Mouse (Mus musculus) cerebellum, adult 2 months (tissue): ENCODE data around the gene Gucy1b1. TPM values are rescaled to one million over a fixed set of nuclear protein-coding genes. Genes with fewer than 3 reads are reported as not detected.

ENCODE experiments used
- DNase-seq, 2 experiments: peaks; one replicate each; pipeline ENCODE4 v3.0.0; 2021
- H3K27ac ChIP-seq: fragments of 200-500 bp; 2 replicates; pipeline ENCODE4 v1.5.1; 2012; ENCODE audit warnings: low read length, control low read depth, inconsistent platforms; ENCODE audit not compliant: insufficient read depth
- H3K27me3 ChIP-seq: fragments of 200-500 bp; 2 replicates; pipeline ENCODE4 v1.6.1; 2012; ENCODE audit warnings: inconsistent platforms, mild to moderate bottlenecking, low read length, moderate library complexity; ENCODE audit not compliant: control insufficient read depth, insufficient read depth
- H3K4me1 ChIP-seq: fragments of 200-500 bp; 2 replicates; pipeline ENCODE4 v1.6.1; 2011; ENCODE audit warnings: low read length; ENCODE audit not compliant: control insufficient read depth, insufficient read depth
- H3K4me3 ChIP-seq: fragments of 200-500 bp; replicated peaks from 2 replicates; pipeline ENCODE3; 2011; ENCODE audit warnings: mild to moderate bottlenecking, low read depth, low read length, control low read depth; ENCODE audit not compliant: insufficient read depth
- CTCF ChIP-seq: fragments of 200-500 bp; IDR thresholded peaks from 2 replicates; pipeline ENCODE4 v1.5.1; 2011; ENCODE audit warnings: low read depth, mild to moderate bottlenecking, control low read depth, low read length, moderate library complexity, borderline replicate concordance; ENCODE audit not compliant: insufficient read depth
- POLR2A ChIP-seq: fragments of 200-500 bp; IDR thresholded peaks from 2 replicates; pipeline ENCODE4 v1.6.1; 2011; ENCODE audit warnings: low read length, control low read depth, borderline replicate concordance; ENCODE audit not compliant: insufficient read depth
- WGBS: fragments of 180-500 bp; shearing (Covaris S2); methylation state at CpG from one replicate; pipeline ENCODE4 v1.1.7; 2018; 5-methylcytosine and 5-hydroxymethylcytosine counted together
- polyA plus RNA-seq: library from polyadenylated mRNA; depleted of rRNA; stranded (reverse); fragments of >200 nt; gene quantifications from 2 replicates; pipeline ENCODE4 v1.2.3, GENCODE M21; 2012; rRNA removed

Gene Gucy1b1
- 51.7 and 58.1 TPM in 2 replicates for polyA plus RNA-seq

DNA sequence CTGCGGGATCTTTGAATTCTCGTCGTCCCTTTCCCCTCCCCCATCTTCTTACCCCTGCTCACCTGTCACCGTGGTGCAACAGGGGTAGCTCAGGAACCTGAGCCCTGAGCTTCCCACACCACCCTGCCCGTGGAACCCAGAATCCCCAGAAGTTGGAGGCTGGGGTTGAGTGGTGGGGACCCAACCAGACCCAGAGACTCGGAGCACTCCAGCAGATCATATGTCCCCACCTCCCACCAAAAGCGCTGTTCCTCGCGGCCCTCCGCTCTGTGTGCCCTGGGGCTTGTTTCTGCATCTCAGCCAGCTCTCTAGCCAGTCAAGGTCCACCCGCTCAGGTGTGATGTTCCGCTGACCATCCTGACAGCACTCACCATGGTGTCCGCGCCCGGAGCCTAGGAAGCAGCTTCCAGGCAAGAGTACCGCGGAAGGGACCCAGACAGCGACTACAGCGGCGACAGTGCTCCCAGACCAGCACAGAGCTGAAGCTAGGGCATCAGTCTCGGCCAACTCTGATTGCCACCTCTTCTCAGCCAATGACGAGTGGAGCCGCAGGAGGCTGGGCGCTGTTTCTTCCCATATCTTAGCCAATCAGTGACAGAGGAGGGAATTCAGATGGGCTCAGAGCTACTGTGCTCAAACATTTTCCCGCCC is at the start of gene Gucy1b1:
Gene Gucy1b1, minus strand, starts transcription at position 489 of the 651 bp plus-strand sequence.
- TF ChIP-seq CTCF (no peak), POLR2A (peak; percentile 82)
- H3K27ac ChIP-seq = peak within 1 kb of the TSS; percentile 20
- no peaks in the 10 kb centered on the region for H3K4me1 ChIP-seq
- DNase-seq = peak; percentile 88 to 93
- H3K4me3 ChIP-seq = peak within 1 kb of the TSS; percentile 66
- WGBS = under 1% methylated on average over 25 of the region's 25 CpGs
- no peaks in the 10 kb centered on the region for H3K27me3 ChIP-seq

DNA sequence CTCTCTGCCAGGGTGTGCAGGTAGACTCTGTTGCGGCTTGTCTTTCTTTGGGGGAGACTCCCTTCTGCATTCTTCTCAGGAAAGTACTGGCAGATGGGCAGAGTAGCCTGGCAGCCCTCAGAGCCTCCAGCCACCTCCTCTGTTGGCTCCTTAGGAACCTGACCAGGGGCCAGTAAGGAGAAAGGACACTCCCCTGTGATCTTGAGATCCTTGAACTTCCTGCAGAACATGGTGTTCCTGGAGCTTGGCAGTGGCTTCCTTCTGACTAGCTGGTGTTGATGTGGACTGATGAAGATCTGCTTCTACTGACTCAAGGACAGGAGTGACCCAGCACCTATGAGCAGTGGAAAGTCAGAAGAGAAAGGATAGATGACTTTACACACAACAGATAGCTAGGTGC is 44.4 kb upstream of the Gucy1b1 start:
- no peak for TF ChIP-seq CTCF
- no peak for TF ChIP-seq POLR2A
- Histone ChIP-seq H3K4me1 (no peaks in the 10 kb centered on the region), H3K4me3 (no peak overlapping the region), H3K27me3 (no peaks in the 10 kb centered on the region), H3K27ac (no peak overlapping the region)
- 92% methylated on average over 1 of the region's 1 CpGs for WGBS
- peak in 1 of 2 experiments; percentile 3 for DNase-seq

DNA sequence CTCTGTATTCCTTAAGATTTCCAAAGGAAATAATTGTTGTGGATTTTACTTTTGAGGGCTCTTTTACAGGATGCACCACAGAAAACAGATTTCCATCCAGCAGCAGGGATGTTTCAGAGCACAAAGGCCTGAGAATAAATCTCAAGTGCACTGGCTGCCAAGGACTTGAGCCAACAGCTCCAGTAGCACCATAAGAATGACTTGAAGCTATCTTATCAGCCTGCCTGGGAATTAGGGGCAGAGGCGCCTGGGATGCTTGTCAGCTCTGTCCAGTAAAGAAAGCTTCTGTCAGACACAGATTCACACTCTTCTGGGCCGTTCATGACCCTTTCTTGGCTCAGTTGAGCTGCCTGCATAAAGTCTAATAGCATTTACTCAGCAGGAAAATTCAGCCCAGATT is 38.0 kb upstream of the Gucy1b1 start:
- TF ChIP-seq CTCF = no peak
- Histone ChIP-seq H3K27ac (no peak overlapping the region), H3K4me1 (no peaks in the 10 kb centered on the region), H3K4me3 (no peak overlapping the region), H3K27me3 (no peaks in the 10 kb centered on the region)
- DNase-seq = no peak
- WGBS = 42% methylated on average over 2 of the region's 2 CpGs

DNA sequence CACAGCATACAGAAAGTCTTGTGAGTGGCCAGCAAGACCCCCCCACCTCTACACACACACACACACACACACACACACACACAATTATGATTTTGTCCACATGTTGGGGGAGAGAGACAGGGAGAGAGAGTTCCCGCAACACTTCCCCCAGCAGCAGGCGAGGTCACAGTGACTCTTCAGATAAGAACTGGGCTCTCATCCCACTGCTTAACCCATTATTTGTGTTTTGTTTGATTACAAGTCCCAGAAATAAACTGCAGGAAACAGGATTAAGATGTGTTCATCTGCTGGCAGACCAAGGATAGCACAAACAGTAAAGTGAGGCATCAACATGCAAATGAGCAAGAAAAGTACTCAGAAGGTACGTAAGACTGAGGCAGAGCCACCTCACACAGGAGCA is 37.5 kb upstream of the Gucy1b1 start:
- Histone ChIP-seq H3K4me1 (no peaks in the 10 kb centered on the region), H3K27ac (no peak overlapping the region), H3K4me3 (no peak overlapping the region), H3K27me3 (no peaks in the 10 kb centered on the region)
- TF ChIP-seq POLR2A (no peak), CTCF (no peak)
- no peak for DNase-seq
- 78% methylated on average over 3 of the region's 3 CpGs for WGBS

DNA sequence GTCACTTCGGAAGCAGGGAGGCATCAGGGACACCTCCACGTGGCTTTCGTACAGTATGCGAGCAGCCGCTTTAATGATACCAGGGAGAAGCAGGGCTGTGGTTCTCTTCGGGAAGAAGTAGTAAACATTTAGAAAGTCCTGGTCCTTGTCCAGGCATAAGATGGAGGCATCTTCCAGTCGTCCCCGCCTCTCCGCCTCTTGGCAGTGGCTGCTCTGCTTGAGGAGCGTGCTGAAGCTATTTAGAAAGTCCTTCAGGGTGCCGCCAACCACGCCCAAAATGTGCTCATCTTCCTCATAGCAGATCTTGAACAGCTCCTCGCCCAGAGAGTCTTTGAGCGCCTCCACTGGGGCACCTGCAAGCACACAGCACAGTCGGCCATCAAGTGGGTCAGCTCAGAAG is 34.5 kb upstream of the Gucy1b1 start:
- no peaks in the 10 kb centered on the region for H3K4me1 ChIP-seq
- DNase-seq = no peak
- TF ChIP-seq CTCF (no peak), POLR2A (no peak)
- H3K27ac ChIP-seq = no peak overlapping the region
- H3K27me3 ChIP-seq = no peaks in the 10 kb centered on the region
- WGBS = 89% methylated on average over 15 of the region's 15 CpGs
- H3K4me3 ChIP-seq = no peak overlapping the region

DNA sequence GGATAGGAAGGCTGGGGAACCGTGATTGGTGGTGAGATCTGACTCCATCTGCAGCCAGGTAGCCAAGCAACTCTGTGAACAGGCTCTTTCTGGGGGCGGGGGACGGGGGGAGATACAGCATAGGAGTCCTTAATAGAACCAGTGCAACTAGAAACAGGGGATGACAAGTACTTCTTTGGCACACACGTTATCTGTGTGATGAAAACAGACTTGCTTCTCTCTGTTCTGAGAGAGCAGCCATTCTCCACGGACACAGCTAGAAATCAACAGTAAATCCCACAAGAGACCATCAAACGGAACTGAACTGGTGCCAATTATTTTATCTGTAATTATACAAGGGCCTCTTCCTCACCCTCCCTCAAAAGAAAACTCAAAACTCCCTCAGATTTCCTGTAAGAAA is 29.7 kb upstream of the Gucy1b1 start:
- Histone ChIP-seq H3K4me1 (no peaks in the 10 kb centered on the region), H3K27ac (no peak overlapping the region), H3K27me3 (no peaks in the 10 kb centered on the region), H3K4me3 (no peak overlapping the region)
- no peak for TF ChIP-seq CTCF
- no peak for TF ChIP-seq POLR2A
- DNase-seq = no peak
- 54% methylated on average over 6 of the region's 6 CpGs for WGBS

DNA sequence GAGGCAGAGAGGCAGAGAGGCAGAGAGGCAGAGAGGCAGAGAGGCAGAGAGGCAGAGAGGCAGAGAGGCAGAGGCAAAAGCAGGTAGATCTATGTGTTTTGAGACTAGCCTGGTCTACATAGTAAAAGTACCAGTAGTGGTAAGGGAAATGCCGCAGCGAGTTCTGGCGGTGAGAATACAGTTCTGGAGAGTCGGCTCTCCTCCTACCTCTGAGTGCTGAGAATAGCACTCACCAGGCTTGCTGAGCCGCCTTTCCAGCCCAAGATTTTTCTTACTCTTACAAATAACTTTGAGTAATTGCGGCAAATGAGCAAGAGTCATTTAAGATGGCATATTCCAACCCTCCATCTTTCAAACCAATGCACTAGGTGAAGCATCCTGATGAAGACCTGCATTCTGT is 24.6 kb upstream of the Gucy1b1 start:
- 82% methylated on average over 6 of the region's 6 CpGs for WGBS

DNA sequence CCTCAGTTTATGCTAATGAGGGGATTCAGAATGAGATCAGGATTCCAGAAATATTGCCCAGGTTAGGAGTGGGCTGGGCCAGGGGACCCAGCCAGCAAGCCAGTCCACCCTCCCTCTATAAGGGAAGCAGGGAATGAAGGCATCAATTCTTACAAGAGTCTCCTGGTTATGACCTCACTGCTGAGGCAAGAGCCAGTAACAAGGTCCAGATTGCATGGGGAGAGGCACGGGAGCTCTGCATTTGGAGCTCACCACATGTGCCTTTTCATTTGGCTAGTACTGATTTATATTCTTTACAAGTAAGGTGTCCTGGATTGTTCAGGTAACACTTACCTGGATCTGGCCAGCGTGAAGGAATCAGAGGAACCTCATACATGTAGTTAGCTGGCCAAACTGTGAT is 22.3 kb upstream of the Gucy1b1 start:
- DNase-seq = no peak
- 74% methylated on average over 2 of the region's 2 CpGs for WGBS
- H3K27ac ChIP-seq = no peak overlapping the region
- H3K4me1 ChIP-seq = no peaks in the 10 kb centered on the region
- no peaks in the 10 kb centered on the region for H3K27me3 ChIP-seq
- H3K4me3 ChIP-seq = no peak overlapping the region
- no peak for TF ChIP-seq POLR2A
- TF ChIP-seq CTCF = no peak

More for the DNA sequence above, 24.6 kb upstream of the Gucy1b1 start:
- DNase-seq = no peak
- no peaks in the 10 kb centered on the region for H3K4me1 ChIP-seq
- H3K27ac ChIP-seq = no peak overlapping the region
- no peak overlapping the region for H3K4me3 ChIP-seq
- H3K27me3 ChIP-seq = no peaks in the 10 kb centered on the region
- TF ChIP-seq POLR2A = no peak
- no peak for TF ChIP-seq CTCF
